Mouse (Mus musculus): ENCODE results near the gene Fam214a. TPM values are rescaled to one million over a fixed set of nuclear protein-coding genes. Genes with fewer than 3 reads are reported as not detected.

Fam214a gene
- polyA plus RNA-seq, 1 experiment from 2014 or later = 8.9 TPM

- H3K9me3 ChIP-seq (ENCODE audit: low read depth, low read length) = no peaks in the 10 kb centered on the region
- no peaks in the 10 kb centered on the region for H3K4me1 ChIP-seq (ENCODE audit: insufficient read depth)
- TF ChIP-seq CTCF (IDR thresholded peaks at IDR 0.05; ENCODE audit: low read depth) = no peak
- ATAC-seq (ENCODE audit: insufficient read depth) (no peak), DNase-seq (no peak)
- H3K4me3 ChIP-seq (ENCODE audit: low read depth, low read length) = no peak overlapping the region
- WGBS = 32% methylated on average over 7 of the region's 7 CpGs
- no peaks in the 10 kb centered on the region for H3K27me3 ChIP-seq (ENCODE audit: insufficient read depth, low read length)
- no peak overlapping the region for H3K9ac ChIP-seq
- H3K36me3 ChIP-seq (ENCODE audit: insufficient read depth) = 0 out of 2 replicates have a peak, but pooled peaks cover 5% of the 10 kb centered on the region
- H3K4me2 ChIP-seq = no peak overlapping the region
- H3K27ac ChIP-seq (ENCODE audit: low read depth) = no peak overlapping the region
Observed at GRCm38 (mm10) chr9:75024089-75024488, 71.4 kb downstream of the Fam214a start.

- no peaks in the 10 kb centered on the region for H3K36me3 ChIP-seq (ENCODE audit: insufficient read depth)
- no peak overlapping the region for H3K9ac ChIP-seq
- H3K4me1 ChIP-seq (ENCODE audit: insufficient read depth) = no peaks in the 10 kb centered on the region
- H3K4me3 ChIP-seq (ENCODE audit: low read depth, low read length) = no peak overlapping the region
- no peak overlapping the region for H3K4me2 ChIP-seq
- DNase-seq (peak; percentile 29), ATAC-seq (ENCODE audit: insufficient read depth) (no peak)
- H3K27ac ChIP-seq (ENCODE audit: low read depth) = no peak overlapping the region
- peak; percentile 56 for TF ChIP-seq CTCF (IDR thresholded peaks at IDR 0.05; ENCODE audit: low read depth)
- WGBS = 69% methylated on average over 6 of the region's 6 CpGs
- no peaks in the 10 kb centered on the region for H3K9me3 ChIP-seq (ENCODE audit: low read depth, low read length)
- H3K27me3 ChIP-seq (ENCODE audit: insufficient read depth, low read length) = no peaks in the 10 kb centered on the region
Observed at GRCm38 (mm10) chr9:75025689-75026088, 73.0 kb downstream of the Fam214a start.

DNA sequence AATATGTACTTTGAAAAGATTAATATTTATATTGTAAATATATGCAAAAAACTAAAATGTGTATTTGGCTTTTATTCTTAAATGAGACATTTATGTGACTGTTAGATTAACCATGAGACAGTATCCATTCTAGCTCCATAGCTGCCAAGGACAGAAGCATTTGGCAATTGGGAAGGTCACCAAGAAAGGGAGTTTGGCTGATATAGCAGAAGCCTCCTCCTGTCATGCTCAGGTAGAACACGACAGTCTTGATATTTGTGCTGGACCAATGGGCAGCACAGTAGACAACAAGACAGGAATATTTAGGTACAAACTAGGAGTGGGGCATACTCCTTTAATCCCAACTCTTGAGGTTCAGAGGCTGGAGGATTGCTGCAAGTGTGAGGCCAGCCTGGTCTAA lies 79.7 kb downstream of the Fam214a start:
- no peak overlapping the region for H3K4me3 ChIP-seq (ENCODE audit: low read depth, low read length)
- no peaks in the 10 kb centered on the region for H3K9me3 ChIP-seq (ENCODE audit: low read depth, low read length)
- no peaks in the 10 kb centered on the region for H3K4me1 ChIP-seq (ENCODE audit: insufficient read depth)
- no peak for DNase-seq
- H3K27ac ChIP-seq (ENCODE audit: low read depth) = no peak overlapping the region
- WGBS = 86% methylated on average over 1 of the region's 1 CpGs
- no peaks in the 10 kb centered on the region for H3K36me3 ChIP-seq (ENCODE audit: insufficient read depth)
- no peak overlapping the region for H3K4me2 ChIP-seq
- no peak for TF ChIP-seq CTCF (IDR thresholded peaks at IDR 0.05; ENCODE audit: low read depth)
- no peak overlapping the region for H3K9ac ChIP-seq
- no peaks in the 10 kb centered on the region for H3K27me3 ChIP-seq (ENCODE audit: insufficient read depth, low read length)
- ATAC-seq (ENCODE audit: insufficient read depth) = no peak

DNA sequence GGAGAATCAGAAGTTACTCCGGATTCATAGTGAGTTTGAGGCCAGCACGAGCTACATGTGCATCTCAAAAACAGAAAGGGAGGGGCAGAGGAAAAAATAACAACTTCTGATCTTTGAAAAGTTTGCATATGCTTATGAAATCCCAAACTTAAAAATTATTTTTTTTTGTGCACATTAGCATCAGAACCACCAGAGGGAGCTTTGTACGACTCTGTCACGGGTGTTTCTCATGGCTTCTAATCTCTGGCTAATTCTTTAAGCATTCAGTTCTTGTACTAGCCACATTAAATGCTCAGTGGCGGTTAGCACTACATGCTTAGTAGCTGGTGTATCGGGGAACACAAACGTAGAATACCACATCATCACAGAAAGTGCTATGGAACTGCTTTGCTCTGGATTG lies 80.5 kb downstream of the Fam214a start:
- peak; percentile 59 for DNase-seq
- no peak for ATAC-seq (ENCODE audit: insufficient read depth)

DNA sequence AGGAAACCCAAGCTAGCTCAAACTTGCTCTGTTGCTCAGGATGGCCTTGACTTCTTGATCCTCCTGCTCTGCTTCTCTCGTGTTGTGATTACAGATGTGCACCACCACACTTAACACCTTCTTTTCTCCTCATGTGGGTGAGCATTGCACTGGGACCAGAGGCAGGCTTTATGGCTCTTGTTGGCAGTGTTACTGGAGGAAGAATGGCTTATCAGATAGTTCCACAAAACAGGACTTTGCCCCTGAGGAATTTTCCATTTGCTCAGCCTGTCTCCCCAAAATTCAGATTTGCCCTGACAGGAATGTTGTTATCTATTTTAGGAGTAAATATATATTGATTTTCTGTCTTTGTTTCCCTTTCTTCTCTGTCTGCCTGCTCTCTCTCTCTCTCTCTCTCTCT lies 82.0 kb downstream of the Fam214a start:
- Histone ChIP-seq H3K9me3 (ENCODE audit: low read depth, low read length) (no peaks in the 10 kb centered on the region), H3K4me2 (no peak overlapping the region), H3K27ac (ENCODE audit: low read depth) (no peak overlapping the region), H3K36me3 (ENCODE audit: insufficient read depth) (no peaks in the 10 kb centered on the region), H3K4me3 (ENCODE audit: low read depth, low read length) (no peak overlapping the region), H3K9ac (no peak overlapping the region), H3K4me1 (ENCODE audit: insufficient read depth) (no peaks in the 10 kb centered on the region), H3K27me3 (ENCODE audit: insufficient read depth, low read length) (no peaks in the 10 kb centered on the region)
- DNase-seq (no peak), ATAC-seq (ENCODE audit: insufficient read depth) (no peak)
- TF ChIP-seq CTCF (IDR thresholded peaks at IDR 0.05; ENCODE audit: low read depth) = no peak
- 33% methylated on average over 1 of the region's 1 CpGs for WGBS

More for the DNA sequence above, 80.5 kb downstream of the Fam214a start:
- H3K4me2 ChIP-seq = no peak overlapping the region
- H3K9me3 ChIP-seq (ENCODE audit: low read depth, low read length) = no peaks in the 10 kb centered on the region
- no peaks in the 10 kb centered on the region for H3K27me3 ChIP-seq (ENCODE audit: insufficient read depth, low read length)
- whole genome bisulfite sequencing = 48% methylated on average over 7 of the region's 7 CpGs
- no peaks in the 10 kb centered on the region for H3K4me1 ChIP-seq (ENCODE audit: insufficient read depth)
- H3K27ac ChIP-seq (ENCODE audit: low read depth) = no peak overlapping the region
- TF ChIP-seq CTCF (IDR thresholded peaks at IDR 0.05; ENCODE audit: low read depth) = peak; percentile 64
- H3K4me3 ChIP-seq (ENCODE audit: low read depth, low read length) = no peak overlapping the region
- no peaks in the 10 kb centered on the region for H3K36me3 ChIP-seq (ENCODE audit: insufficient read depth)
- H3K9ac ChIP-seq = no peak overlapping the region

- Histone ChIP-seq H3K27ac (ENCODE audit: low read depth) (no peak overlapping the region), H3K4me2 (no peak overlapping the region), H3K27me3 (ENCODE audit: insufficient read depth, low read length) (no peaks in the 10 kb centered on the region), H3K9me3 (ENCODE audit: low read depth, low read length) (no peaks in the 10 kb centered on the region), H3K4me1 (ENCODE audit: insufficient read depth) (no peaks in the 10 kb centered on the region), H3K4me3 (ENCODE audit: low read depth, low read length) (no peak overlapping the region), H3K9ac (no peak overlapping the region), H3K36me3 (ENCODE audit: insufficient read depth) (no peaks in the 10 kb centered on the region)
- no peak for TF ChIP-seq CTCF (IDR thresholded peaks at IDR 0.05; ENCODE audit: low read depth)
- 65% methylated on average over 4 of the region's 4 CpGs for WGBS
- DNase-seq (no peak), ATAC-seq (ENCODE audit: insufficient read depth) (no peak)
Observed at GRCm38 (mm10) chr9:75035944-75036343, 83.3 kb downstream of the Fam214a start.

GRCm38 (mm10) chr9:75037451-75038356 lies 85.0 kb downstream of the Fam214a start, which contains the start of gene Arpp19:
Gene Arpp19 (plus strand): TSS chr9:75037614.
- Histone ChIP-seq H3K9ac (peak within 1 kb of the TSS; percentile 95), H3K27me3 (ENCODE audit: insufficient read depth, low read length) (no peaks in the 10 kb centered on the region), H3K27ac (ENCODE audit: low read depth) (peak within 1 kb of the TSS; percentile 69; the same call in 1 of the 2 replicates), H3K4me3 (ENCODE audit: low read depth, low read length) (peak within 1 kb of the TSS; percentile 94), H3K9me3 (ENCODE audit: low read depth, low read length) (no peaks in the 10 kb centered on the region), H3K4me1 (ENCODE audit: insufficient read depth) (no peaks in the 10 kb centered on the region), H3K4me2 (peak within 1 kb of the TSS; percentile 76), H3K36me3 (ENCODE audit: insufficient read depth) (no peaks in the 10 kb centered on the region)
- no peak for TF ChIP-seq CTCF (IDR thresholded peaks at IDR 0.05; ENCODE audit: low read depth)
- under 1% methylated on average over 72 of the region's 73 CpGs for WGBS
- DNase-seq (peak; percentile 91), ATAC-seq (ENCODE audit: insufficient read depth) (peak; percentile 97)

All from lung, embryonic 14.5 days (tissue).